29 mouse cellular contexts compared by ENCODE assay signal in genomic region chr9:58623009-58623408, GRCm38 (mm10). TPM values are rescaled to one million over a fixed set of nuclear protein-coding genes. Genes with fewer than 3 reads are reported as not detected.
DNase-seq lines count a peak whose midpoint lies in the region; ATAC-seq and TF ChIP-seq lines count a peak whose summit lies in the region.
"Had no signal": no experiment of that assay in that cellular context is flagged by ENCODE, and none has a peak within 500 bp of the region (broad histone marks: within the 10 kb centered on the region; RNA-seq: fewer than 3 reads in every experiment).

No protein-coding gene starts in this region.

- no peak overlapping the region for H3K4me3 ChIP-seq in heart, embryonic 13.5 days
- H3K4me3 ChIP-seq in heart, adult 2 months, result no peak overlapping the region
- H3K4me3 ChIP-seq in intestine, embryonic 16.5 days (ENCODE audit: low read length), result no peak overlapping the region
- H3K4me3 ChIP-seq in intestine, postnatal 0 days (ENCODE audit: low read depth, low read length), result no peak overlapping the region
- no peak overlapping the region for H3K4me3 ChIP-seq in lung, embryonic 14.5 days (ENCODE audit: low read depth, low read length)
- no peak overlapping the region for H3K4me3 ChIP-seq in lung, adult 2 months (replicated peaks; ENCODE audit: extremely low read depth, low read depth, low read length)
- no peak overlapping the region for H3K4me3 ChIP-seq in forebrain, embryonic 15.5 days
- H3K4me3 ChIP-seq: embryonic facial prominence, embryonic 15.5 days; heart, embryonic 12.5 days; layer of hippocampus, adult 2 months; left cerebral cortex, adult 2 months; limb, embryonic 13.5 days had no signal

- DNase-seq in heart, adult 2 months, result no peak
- peak; percentile 49 for DNase-seq in lung, embryonic 14.5 days
- no peak for DNase-seq in lung, adult 2 months
- peak; percentile 50 for DNase-seq in 3T3-L1 (ENCODE audit: low read depth, low spot score)
- DNase-seq: adrenal gland, postnatal 36 days; cerebellum, adult 18-20 months; cerebellum, postnatal 10 days; gastrocnemius, postnatal 25 days; heart, adult 11 months; kidney, adult 9 months; kidney, postnatal 36 days; right cerebral cortex, adult 18-20 months; spleen, adult 18-20 months; thymus, adult 2 months; thymus, postnatal 36 days had no signal

- peaks cover 18% of the 10 kb centered on the region for H3K36me3 ChIP-seq in heart, embryonic 13.5 days
- H3K36me3 ChIP-seq in heart, adult 2 months (ENCODE audit: control insufficient read depth, insufficient read depth, low read length), result peaks cover 33% of the 10 kb centered on the region
- H3K36me3 ChIP-seq in intestine, embryonic 16.5 days (ENCODE audit: control insufficient read depth, insufficient read depth, low read length), result 0 out of 2 replicates have a peak, but pooled peaks cover 2% of the 10 kb centered on the region
- H3K36me3 ChIP-seq in intestine, postnatal 0 days (ENCODE audit: control insufficient read depth, insufficient read depth), result peaks cover 7% of the 10 kb centered on the region; the same call in 1 of the 2 replicates
- H3K36me3 ChIP-seq in lung, embryonic 14.5 days (ENCODE audit: insufficient read depth), result peaks cover 5% of the 10 kb centered on the region; the same call in 1 of the 2 replicates
- peaks cover 3% of the 10 kb centered on the region; the same call in 1 of the 2 replicates for H3K36me3 ChIP-seq in forebrain, embryonic 15.5 days

- ATAC-seq in heart, embryonic 13.5 days (ENCODE audit: extremely low read depth, insufficient number of reproducible peaks, low FRiP score, low TSS enrichment), result no peak
- ATAC-seq in intestine, embryonic 16.5 days, result no peak
- ATAC-seq in intestine, postnatal 0 days, result no peak
- ATAC-seq in lung, embryonic 14.5 days (ENCODE audit: insufficient read depth), result no peak
- ATAC-seq in forebrain, embryonic 15.5 days (replicated peaks), result no peak
- ATAC-seq: forebrain, embryonic 14.5 days; hindbrain, embryonic 16.5 days; midbrain, embryonic 16.5 days had no signal

- no peak for TF ChIP-seq EP300 in heart, adult 2 months (IDR thresholded peaks at IDR 0.05; ENCODE audit: insufficient read depth, low read depth, low read length)

- H3K79me2 ChIP-seq in heart, adult 2 months (replicated peaks; ENCODE audit: control insufficient read depth, insufficient read depth, low read length), result peaks cover 3% of the 10 kb centered on the region; the same call in 1 of the 2 replicates

- intact Hi-C loops in heart, adult 2 months (cut with DNase I), result no loop called here

- H3K9me3 ChIP-seq in heart, embryonic 13.5 days, result no peaks in the 10 kb centered on the region
- H3K9me3 ChIP-seq in intestine, embryonic 16.5 days (ENCODE audit: control insufficient read depth, low read length), result no peaks in the 10 kb centered on the region
- no peaks in the 10 kb centered on the region for H3K9me3 ChIP-seq in intestine, postnatal 0 days (ENCODE audit: control insufficient read depth)
- no peaks in the 10 kb centered on the region for H3K9me3 ChIP-seq in lung, embryonic 14.5 days (ENCODE audit: low read depth, low read length)
- no peaks in the 10 kb centered on the region for H3K9me3 ChIP-seq in forebrain, embryonic 15.5 days
- H3K9me3 ChIP-seq: embryonic facial prominence, embryonic 15.5 days; heart, embryonic 12.5 days; limb, embryonic 13.5 days had no signal

- H3K9ac ChIP-seq in heart, embryonic 13.5 days, result no peak overlapping the region
- no peak overlapping the region for H3K9ac ChIP-seq in heart, adult 2 months (ENCODE audit: low read depth, low read length)
- no peak overlapping the region for H3K9ac ChIP-seq in intestine, embryonic 16.5 days (ENCODE audit: low read depth, low read length)
- H3K9ac ChIP-seq in intestine, postnatal 0 days (ENCODE audit: low read depth, low read length), result no peak overlapping the region
- no peak overlapping the region for H3K9ac ChIP-seq in lung, embryonic 14.5 days
- H3K9ac ChIP-seq in forebrain, embryonic 15.5 days (replicated peaks), result no peak overlapping the region
- H3K9ac ChIP-seq: embryonic facial prominence, embryonic 15.5 days; heart, embryonic 12.5 days; limb, embryonic 13.5 days; liver, embryonic 14.5 days had no signal

- no peak for TF ChIP-seq CTCF in heart, adult 2 months (IDR thresholded peaks at IDR 0.05)
- no peak for TF ChIP-seq CTCF in intestine, postnatal 0 days (IDR thresholded peaks at IDR 0.05; ENCODE audit: low read depth)
- TF ChIP-seq CTCF in lung, embryonic 14.5 days (IDR thresholded peaks at IDR 0.05; ENCODE audit: low read depth), result no peak
- TF ChIP-seq CTCF in lung, adult 2 months (IDR thresholded peaks at IDR 0.05; ENCODE audit: insufficient read depth, low read length), result no peak

- peaks cover 42% of the 10 kb centered on the region for H3K4me1 ChIP-seq in heart, embryonic 13.5 days
- H3K4me1 ChIP-seq in heart, adult 2 months (ENCODE audit: control insufficient read depth, insufficient read depth, low read length), result peaks cover 19% of the 10 kb centered on the region
- H3K4me1 ChIP-seq in intestine, embryonic 16.5 days (ENCODE audit: control insufficient read depth, insufficient read depth, low read length), result no peaks in the 10 kb centered on the region; the same call in 1 of the 2 replicates
- H3K4me1 ChIP-seq in intestine, postnatal 0 days (replicated peaks; ENCODE audit: control insufficient read depth, insufficient read depth, low read length), result no peaks in the 10 kb centered on the region
- H3K4me1 ChIP-seq in lung, embryonic 14.5 days (ENCODE audit: insufficient read depth), result no peaks in the 10 kb centered on the region
- H3K4me1 ChIP-seq in lung, adult 2 months (ENCODE audit: control insufficient read depth, insufficient read depth, low read length), result peaks cover 28% of the 10 kb centered on the region
- no peaks in the 10 kb centered on the region for H3K4me1 ChIP-seq in forebrain, embryonic 15.5 days
- H3K4me1 ChIP-seq: embryonic facial prominence, embryonic 15.5 days had no signal

- WGBS in heart, embryonic 13.5 days, result 85% methylated on average over 1 of the region's 1 CpGs
- WGBS in heart, adult 2 months, result 90% methylated on average over 1 of the region's 1 CpGs
- WGBS in intestine, embryonic 16.5 days, result 72% methylated on average over 1 of the region's 1 CpGs
- WGBS in intestine, postnatal 0 days, result 70% methylated on average over 1 of the region's 1 CpGs
- 58% methylated on average over 1 of the region's 1 CpGs for WGBS in lung, embryonic 14.5 days
- WGBS in lung, adult 2 months, result 35% methylated on average over 1 of the region's 1 CpGs
- WGBS in forebrain, embryonic 15.5 days, result 87% methylated on average over 1 of the region's 1 CpGs

- H3K27ac ChIP-seq in heart, embryonic 13.5 days (replicated peaks), result peak overlapping the region; percentile 43
- no peak overlapping the region for H3K27ac ChIP-seq in heart, adult 2 months
- H3K27ac ChIP-seq in intestine, embryonic 16.5 days (ENCODE audit: low read length), result peak overlapping the region; percentile 27; the same call in 1 of the 2 replicates
- H3K27ac ChIP-seq in intestine, postnatal 0 days (ENCODE audit: low read depth, low read length), result no peak overlapping the region
- peak overlapping the region; percentile 43; the same call in 1 of the 2 replicates for H3K27ac ChIP-seq in lung, embryonic 14.5 days (ENCODE audit: low read depth)
- H3K27ac ChIP-seq in forebrain, embryonic 15.5 days (replicated peaks), result no peak overlapping the region
- H3K27ac ChIP-seq: embryonic facial prominence, embryonic 15.5 days; layer of hippocampus, adult 2 months; left cerebral cortex, adult 2 months; limb, embryonic 13.5 days; liver, embryonic 14.5 days had no signal

- H3K27me3 ChIP-seq in heart, embryonic 13.5 days (replicated peaks), result no peaks in the 10 kb centered on the region
- no peaks in the 10 kb centered on the region for H3K27me3 ChIP-seq in heart, adult 2 months (ENCODE audit: control insufficient read depth, insufficient read depth, low read length)
- no peaks in the 10 kb centered on the region for H3K27me3 ChIP-seq in intestine, embryonic 16.5 days (replicated peaks; ENCODE audit: control insufficient read depth, insufficient read depth, low read length)
- H3K27me3 ChIP-seq in intestine, postnatal 0 days (replicated peaks; ENCODE audit: control insufficient read depth, insufficient read depth, low read length), result no peaks in the 10 kb centered on the region
- H3K27me3 ChIP-seq in lung, embryonic 14.5 days (ENCODE audit: insufficient read depth, low read length), result no peaks in the 10 kb centered on the region
- no peaks in the 10 kb centered on the region for H3K27me3 ChIP-seq in forebrain, embryonic 15.5 days
- H3K27me3 ChIP-seq: embryonic facial prominence, embryonic 15.5 days; heart, embryonic 12.5 days; limb, embryonic 13.5 days had no signal

- no peak for TF ChIP-seq POLR2A in heart, adult 2 months (IDR thresholded peaks at IDR 0.05; ENCODE audit: insufficient read depth, low read depth, low read length)
- TF ChIP-seq POLR2A in lung, adult 2 months (IDR thresholded peaks at IDR 0.05; ENCODE audit: borderline replicate concordance, extremely low read depth, low read depth, low read length), result no peak

- H3K4me2 ChIP-seq in heart, embryonic 13.5 days, result no peak overlapping the region
- H3K4me2 ChIP-seq in intestine, embryonic 16.5 days (ENCODE audit: low read depth, low read length), result no peak overlapping the region
- no peak overlapping the region for H3K4me2 ChIP-seq in intestine, postnatal 0 days (replicated peaks; ENCODE audit: low read depth)
- H3K4me2 ChIP-seq in lung, embryonic 14.5 days, result no peak overlapping the region
- H3K4me2 ChIP-seq in forebrain, embryonic 15.5 days (replicated peaks), result no peak overlapping the region
- H3K4me2 ChIP-seq: embryonic facial prominence, embryonic 15.5 days; heart, embryonic 12.5 days; limb, embryonic 13.5 days; midbrain, embryonic 11.5 days had no signal

RNA-seq across cellular contexts. Expression of gene Nptn, which starts 41.0 kb away (rescaled TPM):
- 119 and 124 TPM in 2 replicates for polyA plus RNA-seq in heart, embryonic 13.5 days (2015; fragmentation: Nextera tagmentation; extraction: Ambion mirVana)
- 100 to 1,000 TPM; 123 to 124 TPM for total RNA-seq in heart, adult 2 months (2021)
- polyA plus RNA-seq in heart, adult 2 months (2012; rRNA removed), result 282 and 290 TPM in 2 replicates
- polyA plus RNA-seq in intestine, embryonic 16.5 days (2015; fragmentation: Nextera tagmentation; extraction: Ambion mirVana), result 118 and 122 TPM in 2 replicates
- 145 and 153 TPM in 2 replicates for polyA plus RNA-seq in intestine, postnatal 0 days (2015; fragmentation: Nextera tagmentation; extraction: Ambion mirVana)
- polyA plus RNA-seq in lung, embryonic 14.5 days (2014; fragmentation: Nextera tagmentation; extraction: Ambion mirVana), result 124 and 140 TPM in 2 replicates
- polyA plus RNA-seq in lung, adult 2 months (2012; rRNA removed), result 465 and 530 TPM in 2 replicates
- 127 and 145 TPM in 2 replicates for polyA plus RNA-seq in forebrain, embryonic 15.5 days (2015; fragmentation: Nextera tagmentation; extraction: Ambion mirVana)

Comparison
In these comparisons a context has a peak if more than half of its experiments do, and no peak if none do; other contexts are left out.
1. H3K27ac ChIP-seq: peak in heart, embryonic 13.5 days (single experiment), intestine, embryonic 16.5 days (single experiment) and lung, embryonic 14.5 days (single experiment); none in heart, adult 2 months (single experiment), intestine, postnatal 0 days (single experiment) and forebrain, embryonic 15.5 days (single experiment).
2. DNase-seq: peak in lung, embryonic 14.5 days (single experiment) and 3T3-L1 (single experiment); none in heart, adult 2 months (0 of 2) and lung, adult 2 months (single experiment).